Mouse (Mus musculus) kidney, postnatal 0 days (tissue): Measurements from ENCODE around the gene Olfr308. TPM values are rescaled to one million over a fixed set of nuclear protein-coding genes. Genes with fewer than 3 reads are reported as not detected.

Experiments
- ATAC-seq: fragments of 200-750 bp; cut with Nextera tagmentation; replicated peaks from 2 replicates; pipeline ENCODE4 v1.8.0; 2017; ENCODE audit warnings: low read depth, moderate number of reproducible peaks, moderate TSS enrichment, moderate library complexity; ENCODE audit not compliant: low FRiP score
- DNase-seq: peaks from one replicate; pipeline ENCODE4 v3.0.0-alpha.2; 2016; ENCODE audit warnings: low spot score
- H3K27ac ChIP-seq: fragments of 300-500 bp; sonication (generic); 2 replicates; pipeline ENCODE4 v1.5.1; 2014; ENCODE audit warnings: mild to moderate bottlenecking
- H3K27me3 ChIP-seq: fragments of 300-500 bp; sonication (generic); 2 replicates; pipeline ENCODE4 v1.6.1; 2014; ENCODE audit warnings: low read length, mixed read lengths; ENCODE audit not compliant: insufficient read depth
- H3K36me3 ChIP-seq: fragments of 300-500 bp; sonication (generic); 2 replicates; pipeline ENCODE4 v1.6.1; 2014; ENCODE audit warnings: low read length, mixed read lengths; ENCODE audit not compliant: insufficient read depth
- H3K4me1 ChIP-seq: fragments of 300-500 bp; sonication (generic); replicated peaks from 2 replicates; pipeline ENCODE4 v1.6.1; 2014; ENCODE audit warnings: antibody characterized with exemption, low read length, mixed read lengths; ENCODE audit not compliant: insufficient read depth
- H3K4me2 ChIP-seq: fragments of 300-500 bp; sonication (generic); 2 replicates; pipeline ENCODE4 v1.6.1; 2014; ENCODE audit warnings: mild to moderate bottlenecking, low read length, moderate library complexity, mixed read lengths
- H3K4me3 ChIP-seq: fragments of 300-500 bp; sonication (generic); replicated peaks from 2 replicates; pipeline ENCODE4 v1.5.1; 2014; ENCODE audit warnings: low read depth, low read length
- H3K9ac ChIP-seq: fragments of 300-500 bp; sonication (generic); 2 replicates; pipeline ENCODE4 v1.6.1; 2014; ENCODE audit warnings: low read depth, low read length
- H3K9me3 ChIP-seq: fragments of 300-500 bp; sonication (generic); replicated peaks from 2 replicates; pipeline ENCODE4 v1.6.1; 2016; ENCODE audit warnings: low read length, inconsistent platforms, mixed read lengths
- CTCF ChIP-seq: IDR thresholded peaks from 2 replicates; pipeline ENCODE4 v1.5.1; 2016; ENCODE audit warnings: antibody characterized with exemption, low read depth, mild to moderate bottlenecking, moderate library complexity
- WGBS: fragments of 180-500 bp; shearing (Covaris S2); extraction: QIAGEN DNeasy Blood & Tissue Kit; methylation state at CpG from one replicate; pipeline ENCODE4 v1.1.7; 2014; 5-methylcytosine and 5-hydroxymethylcytosine counted together
- microRNA-seq: library from miRNA; unstranded; fragments of <30 nt; microRNA quantifications from one replicate; pipeline ENCODE4, GENCODE M21; 2016
- polyA plus RNA-seq: library from polyadenylated mRNA; unstranded; fragments of >200 nt; fragmentation: Nextera tagmentation; extraction: Ambion mirVana; gene quantifications from 2 replicates; pipeline ENCODE4 v1.2.1, GENCODE M21; 2015

Gene Olfr308
- polyA plus RNA-seq, 1 experiment from 2014 or later, result not detected

DNA sequence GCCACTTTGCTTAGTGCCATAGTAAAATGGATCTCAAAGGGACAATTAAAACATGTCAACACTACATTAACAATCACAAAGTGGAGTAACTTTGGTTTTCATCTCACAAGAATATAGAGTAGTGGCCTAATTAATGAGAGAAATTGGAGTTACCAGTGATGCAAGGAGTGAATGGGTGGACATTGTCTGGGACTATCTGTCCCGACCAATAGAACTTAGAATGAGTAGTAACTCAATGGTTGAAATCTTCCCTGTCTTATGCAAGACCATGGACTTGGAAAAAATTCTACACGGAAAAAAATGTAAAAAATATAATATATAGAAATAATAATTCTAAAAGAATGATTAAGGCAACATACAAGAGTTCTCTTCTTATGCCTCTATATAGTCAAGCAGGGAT lies 11.8 kb downstream of the Olfr308 start, which contains the start of gene Olfr309:
Gene Olfr309 (minus strand): TSS at position 101 of the 400 bp plus-strand sequence.
- Histone ChIP-seq H3K4me2 (no peak within 1 kb of the TSS), H3K36me3 (no peaks in the 10 kb centered on the region), H3K9ac (no peak within 1 kb of the TSS), H3K27ac (no peak within 1 kb of the TSS), H3K9me3 (no peaks in the 10 kb centered on the region), H3K4me1 (no peaks in the 10 kb centered on the region), H3K27me3 (no peaks in the 10 kb centered on the region), H3K4me3 (no peak within 1 kb of the TSS)
- TF ChIP-seq CTCF, result no peak
- DNase-seq, result no peak
- ATAC-seq, result no peak
- WGBS, result 76% methylated on average over 2 of the region's 2 CpGs

DNA sequence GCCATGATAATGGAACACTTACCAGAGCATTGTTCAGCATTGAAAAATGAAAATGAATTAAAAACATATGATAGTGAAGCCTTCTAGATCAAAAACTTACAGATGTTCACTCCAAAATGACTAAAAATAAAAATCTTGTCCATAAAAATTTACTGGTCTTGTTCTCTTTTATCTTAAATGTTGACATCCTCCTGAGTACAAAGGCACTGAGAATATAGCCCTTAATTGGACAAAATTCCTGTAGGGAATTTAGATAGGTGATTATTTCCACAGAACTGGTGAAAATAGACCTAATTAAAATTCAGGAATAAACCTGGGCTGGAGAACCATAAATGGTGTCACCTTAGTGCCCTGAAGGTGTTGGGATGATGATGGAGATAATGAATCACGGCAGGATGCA lies 48.4 kb downstream of the Olfr308 start, which contains the start of gene Olfr310:
Gene Olfr310 (minus strand): TSS at position 101 of the 400 bp plus-strand sequence.
- DNase-seq (no peak), ATAC-seq (no peak)
- no peaks in the 10 kb centered on the region for H3K4me1 ChIP-seq
- TF ChIP-seq CTCF, result no peak
- no peak within 1 kb of the TSS for H3K4me2 ChIP-seq
- H3K27ac ChIP-seq, result no peak within 1 kb of the TSS
- H3K9ac ChIP-seq, result no peak within 1 kb of the TSS
- H3K9me3 ChIP-seq, result no peaks in the 10 kb centered on the region
- no peaks in the 10 kb centered on the region for H3K27me3 ChIP-seq
- no peaks in the 10 kb centered on the region for H3K36me3 ChIP-seq
- 67% methylated on average over 1 of the region's 1 CpGs for WGBS
- H3K4me3 ChIP-seq, result no peak within 1 kb of the TSS

Small RNA genes lying within 50 kb of the gene (microRNA-seq; reads per million reads assigned to microRNA genes)
- not detected for gene Gm23192

Other genes starting within 250 kb of the Olfr308 start
- gene Vmn2r75, start 153.9 kb downstream of the Olfr308 start, polyA plus RNA-seq, result not detected in 2 replicates
- gene Vmn2r76, start 79.3 kb downstream of the Olfr308 start, polyA plus RNA-seq, result not detected in 2 replicates
- gene Olfr310, start 48.5 kb downstream of the Olfr308 start, polyA plus RNA-seq, result not detected in 2 replicates
- not detected in 2 replicates for gene Olfr309, start 11.9 kb downstream of the Olfr308 start, polyA plus RNA-seq
- not detected in 2 replicates for gene Olfr307, start 12.0 kb upstream of the Olfr308 start, polyA plus RNA-seq
- not detected in 2 replicates for gene Olfr305, start 41.3 kb upstream of the Olfr308 start, polyA plus RNA-seq
- gene Olfr304, start 61.0 kb upstream of the Olfr308 start, polyA plus RNA-seq, result not detected in 2 replicates
- not detected in 2 replicates for gene Olfr303, start 72.2 kb upstream of the Olfr308 start, polyA plus RNA-seq
- not detected in 2 replicates for gene Olfr301, start 78.2 kb upstream of the Olfr308 start, polyA plus RNA-seq
- gene Olfr299, start 134.3 kb upstream of the Olfr308 start, polyA plus RNA-seq, result not detected in 2 replicates
- not detected in 2 replicates for gene Olfr298, start 166.9 kb upstream of the Olfr308 start, polyA plus RNA-seq
- not detected in 2 replicates for gene Olfr297, start 194.3 kb upstream of the Olfr308 start, polyA plus RNA-seq